Mouse (Mus musculus): ENCODE data around the gene Fmo1.

DNA sequence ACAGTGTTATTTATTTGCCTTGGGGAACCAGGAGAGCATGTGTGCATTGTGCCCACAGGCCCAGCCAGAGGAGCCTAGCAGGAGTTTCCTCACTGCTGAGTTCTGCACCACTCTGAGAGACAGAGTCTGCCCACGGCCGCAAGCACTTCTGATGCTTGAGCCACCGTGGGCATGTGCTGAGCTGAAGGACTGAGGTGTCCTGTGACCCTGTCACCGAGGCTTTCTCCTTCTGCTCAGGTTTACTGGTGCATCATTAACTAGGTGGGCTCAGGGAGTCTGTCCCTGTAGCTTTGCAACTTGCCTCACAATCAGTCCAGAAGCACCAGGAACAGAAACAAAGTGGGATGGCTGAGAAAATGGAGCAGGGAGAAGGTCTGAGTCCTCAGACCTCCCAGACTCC is 51.5 kb downstream of the Fmo1 start:
- TF ChIP-seq GATA1 (IDR thresholded peaks at IDR 0.05; ENCODE audit: borderline replicate concordance, low read length) (no peak), FLI1 (IDR thresholded peaks at IDR 0.05; ENCODE audit: low read length) (no peak)
